Mouse (Mus musculus) forebrain, postnatal 0 days (tissue): Measurements from ENCODE around the gene Shank1. TPM values are rescaled to one million over a fixed set of nuclear protein-coding genes. Genes with fewer than 3 reads are reported as not detected.

Source experiments
- ATAC-seq: fragments of 200-750 bp; cut with Nextera tagmentation; 2 replicates; pipeline ENCODE4 v1.8.0; 2017; ENCODE audit warnings: mild to moderate bottlenecking, moderate library complexity
- DNase-seq: peaks from one replicate; pipeline ENCODE4 v3.0.0-alpha.2; 2015
- H3K27ac ChIP-seq: fragments of 300-500 bp; sonication (generic); 2 replicates; pipeline ENCODE4 v1.5.1; 2014; ENCODE audit warnings: low read depth, mild to moderate bottlenecking, antibody characterized with exemption, low read length, moderate library complexity, mixed read lengths
- H3K27me3 ChIP-seq: fragments of 300-500 bp; sonication (generic); 2 replicates; pipeline ENCODE4 v1.6.1; 2014; ENCODE audit warnings: mild to moderate bottlenecking, low read length, mixed read lengths; ENCODE audit not compliant: insufficient read depth
- H3K36me3 ChIP-seq: fragments of 300-500 bp; sonication (generic); 2 replicates; pipeline ENCODE4 v1.6.1; 2014; ENCODE audit warnings: mild to moderate bottlenecking, moderate library complexity; ENCODE audit not compliant: insufficient read depth
- H3K4me1 ChIP-seq: fragments of 300-500 bp; sonication (generic); 2 replicates; pipeline ENCODE4 v1.6.1; 2014; ENCODE audit warnings: antibody characterized with exemption; ENCODE audit not compliant: insufficient read depth
- H3K4me2 ChIP-seq: fragments of 300-500 bp; sonication (generic); 2 replicates; pipeline ENCODE4 v1.6.1; 2014; ENCODE audit warnings: low read depth, mild to moderate bottlenecking, moderate library complexity
- H3K4me3 ChIP-seq: fragments of 300-500 bp; sonication (generic); 2 replicates; pipeline ENCODE4 v1.5.1; 2014; ENCODE audit warnings: low read depth, low read length, mixed read lengths
- H3K9ac ChIP-seq: fragments of 300-500 bp; sonication (generic); 2 replicates; pipeline ENCODE4 v1.6.1; 2014; ENCODE audit warnings: mild to moderate bottlenecking
- H3K9me3 ChIP-seq: fragments of 300-500 bp; sonication (generic); 2 replicates; pipeline ENCODE4 v1.6.1; 2016; ENCODE audit warnings: low read length
- CTCF ChIP-seq: sonication (generic); IDR thresholded peaks from 2 replicates; pipeline ENCODE4 v1.5.1; 2016; ENCODE audit warnings: antibody characterized with exemption, control low read depth, low read depth
- WGBS: fragments of 180-500 bp; shearing (Covaris S2); extraction: QIAGEN DNeasy Blood & Tissue Kit; methylation state at CpG from one replicate; pipeline ENCODE4 v1.1.7; 2014; 5-methylcytosine and 5-hydroxymethylcytosine counted together
- polyA plus RNA-seq: library from polyadenylated mRNA; unstranded; fragments of >200 nt; fragmentation: Nextera tagmentation; extraction: Ambion mirVana; gene quantifications from 2 replicates; pipeline ENCODE4 v1.2.1, GENCODE M21; 2015
- total RNA-seq: library from RNA; depleted of rRNA; stranded (reverse); fragments of >200 nt; gene quantifications from 2 replicates; pipeline ENCODE4 v1.2.3, GENCODE M21; 2014; rRNA removed

Gene Shank1
- total RNA-seq (31.1 and 34.2 TPM in 2 replicates), polyA plus RNA-seq (15.4 and 29.7 TPM in 2 replicates)

DNA sequence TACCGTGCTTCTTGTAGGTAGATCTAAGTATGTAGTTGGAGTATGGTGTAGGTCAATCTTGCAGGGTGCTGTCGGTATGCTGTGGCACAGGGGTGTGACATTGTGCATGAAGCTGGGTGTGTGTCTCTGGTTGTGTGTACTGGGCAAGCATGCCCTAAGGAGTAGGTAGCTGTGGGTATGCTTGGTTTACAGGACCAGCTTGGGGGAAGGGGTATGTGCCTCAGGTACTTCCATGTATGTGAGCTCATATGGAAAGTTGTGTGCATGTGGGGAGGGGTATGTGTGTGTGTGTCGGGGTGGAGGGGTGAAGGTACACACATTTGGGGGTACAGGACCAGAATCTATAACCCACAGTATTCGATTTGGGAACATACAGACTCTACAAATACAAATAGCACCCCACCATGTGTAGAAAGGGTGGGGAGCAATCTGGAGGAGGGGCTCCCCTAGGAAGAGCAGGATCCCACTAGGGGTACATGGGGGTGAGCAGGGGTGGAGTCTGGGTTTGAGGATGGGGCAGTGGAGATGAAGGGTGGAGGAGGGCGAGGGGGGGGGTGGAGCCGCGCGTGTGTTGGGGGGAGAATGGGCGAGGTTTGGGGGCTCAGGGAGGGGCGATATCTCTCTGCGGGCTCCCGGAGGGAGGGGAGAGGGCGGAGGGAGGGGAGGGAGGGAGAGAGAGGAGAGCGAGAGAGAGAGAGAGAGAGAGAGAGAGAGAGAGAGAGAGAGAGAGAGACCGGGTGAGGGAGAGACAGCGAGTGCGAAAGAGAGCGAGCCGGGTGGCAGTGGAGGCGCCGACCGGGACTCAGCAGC, at the start of gene Shank1:
TSS of gene Shank1 (plus strand) at position 779 of the 810 bp plus-strand sequence.
- peak within 1 kb of the TSS; percentile 74 for H3K4me3 ChIP-seq
- H3K27ac ChIP-seq = peak within 1 kb of the TSS; percentile 78
- H3K9ac ChIP-seq = peak within 1 kb of the TSS; percentile 77
- peaks cover 22% of the 10 kb centered on the region for H3K36me3 ChIP-seq
- ATAC-seq = no peak
- H3K4me2 ChIP-seq = peak within 1 kb of the TSS; percentile 94
- 23% methylated on average over 14 of the region's 22 CpGs for WGBS
- no peaks in the 10 kb centered on the region for H3K4me1 ChIP-seq
- no peaks in the 10 kb centered on the region for H3K27me3 ChIP-seq
- TF ChIP-seq CTCF = no peak
- H3K9me3 ChIP-seq = no peaks in the 10 kb centered on the region
- peak; percentile 63 for DNase-seq

DNA sequence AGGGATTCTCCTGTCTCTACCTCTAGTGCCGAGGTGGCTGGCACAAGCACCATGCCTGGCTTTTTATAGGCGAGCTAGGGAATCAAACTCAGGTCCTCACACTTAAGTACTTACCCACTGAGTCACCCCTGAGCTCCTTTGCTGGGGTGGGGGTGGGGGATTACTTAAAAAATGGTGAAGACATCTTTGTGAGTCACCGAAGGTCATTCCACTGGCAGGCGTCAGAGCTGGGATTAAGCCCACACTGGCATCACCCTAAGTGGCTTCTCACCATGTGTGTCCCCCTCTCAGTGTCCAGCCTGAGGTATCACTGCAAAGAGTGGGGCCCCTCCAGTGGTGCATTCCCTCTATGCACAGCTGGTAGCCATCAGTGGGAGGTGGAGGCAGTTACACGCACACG, 49.6 kb upstream of the Shank1 start:
- Histone ChIP-seq H3K4me3 (no peak overlapping the region), H3K4me2 (no peak overlapping the region), H3K36me3 (no peaks in the 10 kb centered on the region), H3K4me1 (no peaks in the 10 kb centered on the region), H3K9me3 (no peaks in the 10 kb centered on the region), H3K27ac (no peak overlapping the region), H3K27me3 (0 out of 2 replicates have a peak, but pooled peaks cover 3% of the 10 kb centered on the region), H3K9ac (no peak overlapping the region)
- 74% methylated on average over 6 of the region's 6 CpGs for WGBS
- DNase-seq (no peak), ATAC-seq (no peak)
- no peak for TF ChIP-seq CTCF

DNA sequence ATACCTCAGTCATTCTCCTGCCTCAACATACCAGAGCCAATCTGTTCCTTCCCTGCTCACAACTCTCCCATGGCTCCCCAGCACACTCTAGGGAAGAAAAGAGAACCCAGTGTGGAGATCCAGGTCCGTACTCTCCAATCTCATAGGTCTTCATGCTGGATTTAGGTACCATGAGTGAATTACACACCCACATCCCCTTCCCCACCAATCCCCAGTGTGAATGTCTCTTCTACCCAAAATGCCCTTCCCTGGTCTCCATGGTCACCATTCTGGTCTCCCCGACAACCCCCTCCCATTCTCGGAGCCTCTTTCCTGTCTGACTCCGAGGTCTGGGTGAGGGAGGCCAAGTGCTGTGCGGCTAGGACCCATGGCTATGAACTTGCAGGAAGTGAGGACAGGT, 48.9 kb upstream of the Shank1 start, which contains the start of gene Gm15517:
TSS of gene Gm15517 (plus strand) at position 301 of the 400 bp plus-strand sequence.
- H3K4me2 ChIP-seq = no peak within 1 kb of the TSS
- 52% methylated on average over 5 of the region's 5 CpGs for WGBS
- TF ChIP-seq CTCF = no peak
- no peaks in the 10 kb centered on the region for H3K9me3 ChIP-seq
- H3K4me1 ChIP-seq = no peaks in the 10 kb centered on the region
- H3K4me3 ChIP-seq = no peak within 1 kb of the TSS
- no peak within 1 kb of the TSS for H3K9ac ChIP-seq
- no peaks in the 10 kb centered on the region for H3K36me3 ChIP-seq
- DNase-seq = no peak
- no peak for ATAC-seq
- H3K27me3 ChIP-seq = 0 out of 2 replicates have a peak, but pooled peaks cover 3% of the 10 kb centered on the region
- no peak within 1 kb of the TSS for H3K27ac ChIP-seq

DNA sequence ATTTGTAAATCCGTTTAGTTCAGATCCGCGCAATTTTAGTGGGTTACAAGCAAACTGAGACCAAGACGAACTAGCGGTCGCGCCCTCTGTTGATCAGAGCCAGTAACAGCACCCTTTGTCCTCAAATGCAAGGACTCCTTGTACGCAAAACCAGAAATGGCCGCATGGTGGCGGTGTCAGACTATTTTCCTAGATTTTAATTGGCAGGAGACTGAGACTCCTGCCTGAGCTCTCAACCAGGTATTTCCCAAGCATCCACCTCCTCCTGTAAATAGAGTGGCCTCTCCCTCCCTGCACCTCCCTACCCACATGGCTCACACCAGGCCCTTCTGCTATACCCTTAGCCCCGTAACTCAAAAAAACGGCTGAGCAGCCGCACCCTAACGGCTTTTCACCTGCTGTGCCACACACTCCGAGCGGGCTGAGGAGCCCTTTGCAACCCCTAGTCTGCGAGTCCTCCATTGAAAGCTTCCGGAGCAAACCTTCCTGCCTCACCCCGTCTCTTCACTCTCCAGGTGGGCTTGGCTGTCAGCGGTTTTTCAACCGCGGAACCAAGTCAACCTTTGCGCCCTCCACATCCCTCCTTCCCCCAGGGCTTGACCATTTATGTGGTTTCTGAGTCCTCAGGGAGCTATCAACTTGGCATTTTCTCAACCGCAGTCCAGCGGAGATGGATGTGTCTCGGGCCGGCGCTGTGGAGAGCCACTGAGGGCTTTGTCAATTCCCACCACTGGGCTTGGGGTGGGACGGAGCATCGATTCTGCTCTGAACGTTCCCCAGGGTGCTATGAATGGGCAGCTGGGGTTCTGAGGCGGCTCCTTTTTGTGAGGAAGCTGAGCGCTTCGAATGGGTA, 47.0 kb upstream of the Shank1 start:
- peak; percentile 98 for TF ChIP-seq CTCF
- no peaks in the 10 kb centered on the region for H3K9me3 ChIP-seq
- 1% methylated on average over 34 of the region's 34 CpGs for WGBS
- H3K4me2 ChIP-seq = peak overlapping the region; percentile 88
- DNase-seq (peak; percentile 99), ATAC-seq (peak; percentile 81)
- 0 out of 2 replicates have a peak, but pooled peaks cover 3% of the 10 kb centered on the region for H3K27me3 ChIP-seq
- H3K9ac ChIP-seq = peak overlapping the region; percentile 51
- H3K4me3 ChIP-seq = peak overlapping the region; percentile 40
- no peak overlapping the region for H3K27ac ChIP-seq
- no peaks in the 10 kb centered on the region for H3K4me1 ChIP-seq
- H3K36me3 ChIP-seq = no peaks in the 10 kb centered on the region

DNA sequence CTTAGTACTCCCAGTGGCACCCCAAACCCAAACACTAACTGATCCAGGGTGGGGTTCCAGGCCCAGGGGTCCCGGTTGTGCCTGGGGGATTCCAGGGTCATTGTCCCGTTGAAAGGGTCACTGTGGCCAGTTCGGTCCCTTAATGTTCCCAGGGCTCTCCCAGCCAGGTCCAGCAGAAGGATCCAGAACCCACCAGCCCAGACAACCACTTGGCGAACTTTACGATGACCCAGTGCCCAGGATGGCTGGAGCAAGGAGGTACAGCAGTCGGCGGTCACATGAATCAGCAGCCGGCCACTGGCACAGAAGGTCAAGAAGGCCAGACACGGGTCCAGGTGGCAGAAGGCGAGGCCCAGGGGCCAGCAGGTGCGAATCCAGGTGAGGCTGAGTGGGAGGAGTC, 41.9 kb upstream of the Shank1 start:
- TF ChIP-seq CTCF = no peak
- Histone ChIP-seq H3K4me3 (no peak overlapping the region), H3K9me3 (no peaks in the 10 kb centered on the region), H3K27me3 (peaks cover 3% of the 10 kb centered on the region; the same call in 1 of the 2 replicates), H3K4me1 (no peaks in the 10 kb centered on the region), H3K27ac (no peak overlapping the region), H3K9ac (no peak overlapping the region), H3K4me2 (no peak overlapping the region), H3K36me3 (no peaks in the 10 kb centered on the region)
- ATAC-seq (no peak), DNase-seq (no peak)
- WGBS = 80% methylated on average over 11 of the region's 11 CpGs

DNA sequence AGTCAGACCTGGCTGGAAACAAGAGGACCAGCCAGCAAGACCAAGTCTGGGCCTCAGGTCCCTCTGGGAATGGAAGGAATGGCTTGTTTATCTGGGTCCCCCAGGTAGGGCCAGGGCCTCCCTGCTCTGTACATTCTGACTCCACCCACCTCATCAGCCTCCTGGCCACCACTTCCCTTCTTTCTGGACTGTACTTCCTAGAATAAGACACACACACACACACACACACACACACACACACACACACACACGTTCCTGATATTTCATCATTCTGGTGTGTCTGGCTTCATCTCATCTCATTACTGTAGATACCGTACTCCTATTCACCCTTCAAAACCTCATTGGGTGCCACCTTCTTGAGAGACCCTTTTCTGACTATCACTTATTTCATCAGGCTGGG, 40.7 kb upstream of the Shank1 start:
- no peaks in the 10 kb centered on the region for H3K4me1 ChIP-seq
- no peak overlapping the region for H3K4me2 ChIP-seq
- no peak overlapping the region for H3K9ac ChIP-seq
- no peak for TF ChIP-seq CTCF
- no peak overlapping the region for H3K27ac ChIP-seq
- ATAC-seq (no peak), DNase-seq (no peak)
- no peak overlapping the region for H3K4me3 ChIP-seq
- no peaks in the 10 kb centered on the region; the same call in 1 of the 2 replicates for H3K27me3 ChIP-seq
- no peaks in the 10 kb centered on the region for H3K9me3 ChIP-seq
- WGBS = 87% methylated on average over 2 of the region's 2 CpGs
- H3K36me3 ChIP-seq = no peaks in the 10 kb centered on the region
